Mouse (Mus musculus) thymus, postnatal 4 days (tissue): ENCODE data around the gene Gpr68.

Experiments used
- DNase-seq: peaks from one replicate; pipeline ENCODE4 v3.0.0; 2021

Gpr68 gene

DNA sequence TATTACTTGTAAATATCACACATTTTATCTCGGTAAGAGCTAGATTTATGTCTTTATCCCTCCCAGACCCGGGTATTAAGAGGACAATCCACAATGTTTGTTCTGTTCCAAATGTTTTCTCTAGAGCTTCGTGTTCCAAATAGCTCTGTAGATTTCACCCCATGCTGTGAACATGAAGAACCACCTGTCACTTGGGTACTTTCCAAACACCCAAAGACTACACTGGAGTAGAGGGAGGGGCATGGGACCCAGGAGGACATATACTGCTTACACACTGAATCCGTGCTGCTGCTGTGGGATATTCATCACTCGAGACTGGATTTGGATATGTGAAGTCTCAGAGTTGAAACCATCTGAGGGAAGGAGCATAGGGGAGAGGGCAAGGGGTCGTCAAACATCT is 1.8 kb upstream of the Gpr68 start:
- DNase-seq: no peak

GRCm38 (mm10) chr12:100908298-100909034 is 468 bp upstream of the Gpr68 start:
- DNase-seq: no peak

- DNase-seq: no peak
These were observed 1.1 kb downstream of the Gpr68 start for GRCm38 (mm10) chr12:100906861-100907260.

DNA sequence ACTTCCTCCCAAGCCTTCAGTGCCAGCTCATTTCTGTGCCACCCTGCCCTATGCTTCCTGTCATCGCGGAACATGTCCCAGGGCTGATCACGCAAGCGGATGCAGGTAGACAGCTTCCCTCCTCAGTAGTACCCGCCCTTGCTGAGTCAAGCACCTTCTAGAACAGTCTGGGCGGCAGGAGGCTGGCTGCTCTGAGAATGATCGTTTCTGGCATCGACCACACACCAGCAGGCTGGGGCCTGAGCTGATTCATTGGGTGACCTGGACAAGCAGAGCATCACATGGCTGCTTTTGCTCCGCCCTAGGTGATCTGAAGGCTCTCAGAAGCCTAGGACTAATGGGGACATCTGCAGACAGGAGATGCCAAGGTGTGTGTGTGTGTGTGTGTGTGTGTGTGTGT is 4.2 kb downstream of the Gpr68 start:
- peak; percentile 50 for DNase-seq

DNA sequence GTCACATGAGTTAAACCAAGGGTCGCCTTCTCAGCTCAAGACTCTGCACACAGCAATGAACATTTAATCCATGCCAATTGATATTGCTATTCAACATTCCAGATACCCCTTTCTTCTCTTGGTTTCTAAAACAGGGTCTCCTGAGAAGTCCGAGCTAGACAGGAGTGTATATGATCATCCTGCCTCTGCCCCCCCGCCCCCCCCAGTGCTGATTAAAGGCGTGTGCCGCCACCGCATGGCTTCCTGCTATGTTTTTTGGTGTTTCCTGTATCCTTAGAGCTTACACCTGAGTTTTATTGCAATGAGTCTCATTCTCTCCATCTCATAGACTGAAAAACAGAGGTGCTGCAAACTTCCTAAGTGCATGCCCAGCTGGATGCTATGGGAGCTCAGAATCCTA is 6.6 kb downstream of the Gpr68 start:
- no peak for DNase-seq

DNA sequence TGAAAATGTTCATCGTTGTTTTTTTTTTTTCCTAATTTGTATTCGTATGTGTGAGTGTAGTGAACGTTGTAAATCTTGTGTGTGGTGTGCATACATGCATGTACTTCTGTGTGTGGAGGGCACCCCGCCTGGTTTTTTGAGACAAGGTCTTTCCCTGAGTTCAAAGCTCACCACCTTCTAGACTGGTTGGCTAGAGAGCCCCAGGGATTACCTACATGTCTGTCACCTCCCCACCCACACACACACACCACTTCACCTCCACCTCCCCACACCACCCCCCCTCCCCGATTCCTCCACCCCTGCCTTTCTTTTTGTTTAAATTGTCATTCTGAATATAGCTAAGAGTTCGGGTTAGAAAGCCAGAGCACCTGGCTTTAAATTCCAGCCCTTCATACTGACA is 7.1 kb downstream of the Gpr68 start:
- DNase-seq: no peak

GRCm38 (mm10) chr12:100899111-100899640 is 8.8 kb downstream of the Gpr68 start:
- peak; percentile 41 for DNase-seq

GRCm38 (mm10) chr12:100897736-100898650 is 10.0 kb downstream of the Gpr68 start:
- no peak for DNase-seq

- DNase-seq: no peak
These were observed 11.3 kb downstream of the Gpr68 start for GRCm38 (mm10) chr12:100896661-100897060.

DNA sequence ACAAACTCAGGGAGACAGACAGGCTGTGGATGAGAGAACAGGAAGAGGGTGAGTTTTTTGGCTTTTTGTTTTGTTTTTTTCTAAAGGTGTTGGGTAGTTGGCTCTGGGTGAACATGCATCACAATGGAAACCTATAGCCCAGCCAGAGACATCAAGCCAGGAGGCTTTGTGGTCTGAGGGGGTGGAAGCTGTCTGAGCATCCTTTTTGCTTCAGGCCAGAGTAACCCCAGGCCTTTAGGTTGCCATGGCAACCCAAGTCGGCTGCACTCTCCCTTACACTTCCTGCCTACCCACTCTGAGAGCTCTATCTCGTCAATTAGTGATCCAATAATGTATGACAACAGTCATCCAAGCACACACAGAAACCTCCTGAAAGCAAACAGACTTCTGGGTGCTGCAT is 12.5 kb downstream of the Gpr68 start:
- no peak for DNase-seq

DNA sequence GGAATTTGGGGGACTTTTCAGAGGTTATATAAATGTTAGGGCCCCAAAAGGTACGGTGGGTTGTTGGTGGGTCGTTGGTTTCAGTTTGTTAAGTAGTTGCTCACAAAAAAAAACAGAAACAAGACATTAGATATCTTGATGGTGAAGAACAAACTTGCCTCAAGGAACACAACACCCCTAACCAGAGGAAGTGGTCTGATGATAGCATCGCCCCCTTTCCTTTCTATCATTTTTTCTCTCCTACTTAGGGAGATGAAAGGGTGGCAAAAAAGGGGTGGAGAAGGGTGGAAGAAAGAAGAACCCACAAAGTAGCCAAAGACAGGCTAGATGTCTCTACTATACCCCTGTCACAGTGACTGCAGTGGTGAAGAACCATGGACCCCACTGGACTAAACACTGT is 17.4 kb downstream of the Gpr68 start:
- no peak for DNase-seq

GRCm38 (mm10) chr12:100887801-100888258 is 20.2 kb downstream of the Gpr68 start:
- peak; percentile 48 for DNase-seq

- no peak for DNase-seq
These were observed 21.1 kb downstream of the Gpr68 start for GRCm38 (mm10) chr12:100886877-100887276.

- no peak for DNase-seq
These were observed 22.4 kb downstream of the Gpr68 start for GRCm38 (mm10) chr12:100885585-100885984.

GRCm38 (mm10) chr12:100883168-100883567 is 24.8 kb downstream of the Gpr68 start:
- DNase-seq: no peak

- DNase-seq: no peak
These were observed 29.4 kb downstream of the Gpr68 start for GRCm38 (mm10) chr12:100878556-100878955.

DNA sequence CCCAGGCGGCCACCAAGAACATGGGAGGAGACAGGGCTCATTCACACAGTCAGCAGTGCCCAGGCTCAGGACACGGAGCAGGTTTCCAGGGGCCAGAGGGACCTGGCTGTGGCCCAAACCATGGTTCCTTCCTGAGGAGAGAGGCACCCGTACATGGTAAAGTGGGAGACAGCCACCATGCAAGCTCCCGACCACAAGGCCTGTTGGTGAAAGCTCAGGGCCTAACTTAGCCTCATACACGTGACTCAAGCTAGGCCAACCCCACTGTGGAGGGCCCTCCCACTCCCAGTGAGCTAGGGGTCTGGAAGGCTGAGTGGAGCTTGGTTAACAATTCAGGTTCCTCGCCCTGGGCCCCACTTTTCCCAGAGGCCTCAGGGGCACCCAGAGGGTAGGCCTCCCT is 30.1 kb downstream of the Gpr68 start:
- DNase-seq: no peak

DNA sequence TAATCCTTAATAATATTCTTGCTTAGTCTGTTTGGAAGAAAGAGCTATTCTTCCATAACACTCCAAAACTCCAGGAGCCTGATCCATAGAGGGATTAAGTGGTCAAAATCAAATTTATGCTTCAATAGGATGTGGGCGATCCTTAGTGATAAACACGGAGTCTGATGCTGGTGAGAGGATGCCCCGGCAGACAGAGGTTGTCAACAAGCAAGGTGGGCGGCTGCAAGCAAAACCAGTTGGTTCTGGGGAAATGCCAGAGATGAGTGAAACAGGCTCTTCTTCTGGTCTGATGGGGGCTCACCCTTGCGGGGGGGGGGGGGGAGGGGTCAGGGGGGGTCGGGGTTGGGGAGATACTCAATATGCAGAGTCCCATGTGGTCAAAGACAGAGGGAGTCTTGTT is 32.0 kb downstream of the Gpr68 start:
- DNase-seq: no peak

- DNase-seq: no peak
These were observed 32.4 kb downstream of the Gpr68 start for GRCm38 (mm10) chr12:100875553-100875952.

DNA sequence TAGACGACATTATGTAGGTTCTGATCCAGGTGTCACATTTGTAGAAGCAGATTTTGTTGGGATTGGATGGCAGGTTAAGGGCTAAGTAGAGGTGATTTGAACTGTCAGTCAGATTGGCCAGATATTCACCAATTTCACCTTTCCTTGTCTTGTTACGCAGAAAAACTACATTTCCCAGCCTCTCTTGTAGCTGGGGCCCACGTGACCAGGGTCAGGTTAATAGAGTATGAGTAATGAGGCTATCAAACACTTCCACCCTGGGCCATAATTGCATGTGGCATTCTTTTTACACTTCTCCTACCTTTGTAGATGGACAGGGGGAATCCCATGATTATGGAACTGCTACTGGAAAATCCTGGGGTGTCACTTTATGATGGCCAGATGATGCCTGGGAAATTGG is 34.4 kb downstream of the Gpr68 start:
- DNase-seq: no peak

DNA sequence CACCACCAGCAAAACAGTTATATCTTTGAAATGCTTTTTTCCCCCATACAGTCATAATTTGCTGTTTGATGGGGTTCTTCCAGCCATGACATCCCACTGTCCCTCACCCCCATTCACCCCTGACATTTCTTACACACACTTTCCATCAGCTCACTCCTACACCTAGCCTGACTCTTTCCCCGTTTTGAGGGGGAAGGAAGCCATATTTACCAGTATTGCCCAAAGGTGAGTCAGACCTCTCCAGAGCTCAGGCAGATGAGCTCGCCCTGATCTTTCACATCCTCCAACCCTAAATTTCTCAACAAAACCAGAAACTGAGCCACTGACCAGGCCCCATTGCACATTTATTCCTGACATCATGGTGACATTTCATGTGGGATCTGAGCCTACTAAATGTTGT is 36.2 kb downstream of the Gpr68 start:
- DNase-seq: no peak

- DNase-seq: no peak
These were observed 36.8 kb downstream of the Gpr68 start for GRCm38 (mm10) chr12:100871234-100871633.

DNA sequence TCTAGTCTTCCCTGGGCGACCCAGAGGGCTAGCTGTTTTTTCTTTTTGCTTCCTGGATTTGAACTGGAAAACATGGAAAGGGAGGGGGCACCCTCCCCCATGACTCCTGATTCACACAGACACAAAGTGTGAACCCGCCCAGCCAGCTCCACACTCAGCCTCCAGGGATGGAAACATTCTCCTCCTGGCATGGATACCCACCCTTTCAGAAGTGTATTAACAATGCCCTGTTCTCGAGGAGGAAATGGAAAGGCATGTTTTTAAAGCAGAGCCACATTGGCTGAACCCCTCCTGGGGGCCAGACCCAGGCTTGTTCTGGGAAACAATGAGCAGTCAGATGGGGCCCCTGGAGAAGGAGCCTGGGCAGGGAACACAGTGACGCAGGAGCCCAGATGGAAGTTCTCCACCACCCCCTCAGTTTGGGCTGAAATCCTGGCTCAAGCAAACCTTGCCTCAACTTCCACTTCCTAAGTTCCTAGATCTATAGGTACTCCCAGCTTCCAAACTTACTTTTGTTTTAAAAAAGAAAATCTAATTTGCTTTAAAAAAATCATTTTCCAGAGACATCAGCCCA is 39.9 kb downstream of the Gpr68 start:
- DNase-seq: no peak
